Mouse (Mus musculus) hindbrain, embryonic 11.5 days (tissue): ENCODE data around the gene Vps51. TPM values are rescaled to one million over a fixed set of nuclear protein-coding genes. Genes with fewer than 3 reads are reported as not detected.

Source experiments
- ATAC-seq: fragments of 200-750 bp; cut with Nextera tagmentation; 2 replicates; pipeline ENCODE4 v1.8.0; 2017; ENCODE audit warnings: mild to moderate bottlenecking, moderate TSS enrichment, moderate library complexity; ENCODE audit not compliant: low FRiP score
- DNase-seq: peaks from one replicate; pipeline ENCODE4 v3.0.0-alpha.2; 2015; ENCODE audit warnings: low spot score
- H3K27ac ChIP-seq: fragments of 300-500 bp; sonication (generic); 2 replicates; pipeline ENCODE4 v1.5.1; 2014; ENCODE audit warnings: mild to moderate bottlenecking, low read depth, low read length
- H3K27me3 ChIP-seq: fragments of 300-500 bp; sonication (generic); 2 replicates; pipeline ENCODE4 v1.6.1; 2014; ENCODE audit warnings: mild to moderate bottlenecking, low read length, moderate library complexity, mixed read lengths; ENCODE audit not compliant: control insufficient read depth, insufficient read depth
- H3K36me3 ChIP-seq: fragments of 300-500 bp; sonication (generic); 2 replicates; pipeline ENCODE4 v1.6.1; 2014; ENCODE audit warnings: mild to moderate bottlenecking, low read length, moderate library complexity, mixed read lengths; ENCODE audit not compliant: control insufficient read depth, insufficient read depth
- H3K4me1 ChIP-seq: fragments of 300-500 bp; sonication (generic); replicated peaks from 2 replicates; pipeline ENCODE4 v1.6.1; 2014; ENCODE audit warnings: low read length, mixed read lengths; ENCODE audit not compliant: control insufficient read depth, insufficient read depth
- H3K4me2 ChIP-seq: fragments of 300-500 bp; sonication (generic); replicated peaks from 2 replicates; pipeline ENCODE4 v1.6.1; 2014; ENCODE audit warnings: mild to moderate bottlenecking, low read depth, low read length
- H3K4me3 ChIP-seq: fragments of 300-500 bp; sonication (generic); 2 replicates; pipeline ENCODE4 v1.5.1; 2014; ENCODE audit warnings: low read depth, low read length
- H3K9ac ChIP-seq: fragments of 300-500 bp; sonication (generic); 2 replicates; pipeline ENCODE4 v1.6.1; 2014; ENCODE audit warnings: low read depth, low read length
- H3K9me3 ChIP-seq: fragments of 300-500 bp; sonication (generic); 2 replicates; pipeline ENCODE4 v1.6.1; 2016; ENCODE audit warnings: low read length; ENCODE audit not compliant: control insufficient read depth
- WGBS: fragments of 180-500 bp; shearing (Covaris S2); extraction: QIAGEN DNeasy Blood & Tissue Kit; methylation state at CpG from one replicate; pipeline ENCODE4 v1.1.7; 2014; 5-methylcytosine and 5-hydroxymethylcytosine counted together
- polyA plus RNA-seq: library from polyadenylated mRNA; unstranded; fragments of >200 nt; fragmentation: Nextera tagmentation; extraction: Ambion mirVana; gene quantifications from 2 replicates; pipeline ENCODE4 v1.2.1, GENCODE M21; 2014

The Vps51 gene
- polyA plus RNA-seq, 1 experiment from 2014 or later, result 47.4 TPM

- no peak overlapping the region for H3K9ac ChIP-seq
- no peak overlapping the region for H3K4me2 ChIP-seq
- no peak overlapping the region for H3K4me3 ChIP-seq
- DNase-seq, result peak; percentile 92
- no peaks in the 10 kb centered on the region for H3K36me3 ChIP-seq
- WGBS, result 33% methylated on average over 15 of the region's 15 CpGs
- H3K27ac ChIP-seq, result no peak overlapping the region
- no peaks in the 10 kb centered on the region for H3K9me3 ChIP-seq
- H3K4me1 ChIP-seq, result peaks cover 4% of the 10 kb centered on the region; the same call in 1 of the 2 replicates
- H3K27me3 ChIP-seq, result peaks cover 15% of the 10 kb centered on the region
- no peak for ATAC-seq
Measured at GRCm38 (mm10) chr19:6018142-6019089, 58.6 kb downstream of the Vps51 start.

Other genes starting within 250 kb of the Vps51 start
- gene Frmd8, start 202.0 kb downstream of the Vps51 start, polyA plus RNA-seq, result 14.9 and 15.8 TPM in 2 replicates
- 1.0 and 1.1 TPM in 2 replicates for gene Slc25a45, start 199.4 kb downstream of the Vps51 start, polyA plus RNA-seq
- gene Tigd3, start 183.1 kb downstream of the Vps51 start, polyA plus RNA-seq, result 7.0 and 7.5 TPM in 2 replicates
- gene Dpf2, start 164.2 kb downstream of the Vps51 start, polyA plus RNA-seq, result 154 and 171 TPM in 2 replicates
- gene Cdc42ep2, start 152.4 kb downstream of the Vps51 start, polyA plus RNA-seq, result 3.4 TPM in 2 replicates
- 67.7 and 68.3 TPM in 2 replicates for gene Pola2, start 113.0 kb downstream of the Vps51 start, polyA plus RNA-seq
- not detected in 2 replicates for gene Slc22a20, start 91.1 kb downstream of the Vps51 start, polyA plus RNA-seq
- 3.8 and 4.2 TPM in 2 replicates for gene Capn1, start 61.3 kb downstream of the Vps51 start, polyA plus RNA-seq
- gene Syvn1, start 30.7 kb downstream of the Vps51 start, polyA plus RNA-seq, result 23.9 and 27.1 TPM in 2 replicates
- 81.7 and 86.6 TPM in 2 replicates for gene Mrpl49, start 19.4 kb downstream of the Vps51 start, polyA plus RNA-seq
- gene Fau, start 19.4 kb downstream of the Vps51 start, polyA plus RNA-seq, result 749 and 751 TPM in 2 replicates
- 39.7 and 41.1 TPM in 2 replicates for gene Znhit2, start 16.0 kb downstream of the Vps51 start, polyA plus RNA-seq
- 36.0 and 38.1 TPM in 2 replicates for gene Tm7sf2, start 8.9 kb downstream of the Vps51 start, polyA plus RNA-seq
- gene Tmem262, start 2.8 kb upstream of the Vps51 start, polyA plus RNA-seq, result not detected in 2 replicates
- gene Gm28374, start 5.0 kb upstream of the Vps51 start, polyA plus RNA-seq, result 1.4 and 1.7 TPM in 2 replicates
- 70.1 and 77.8 TPM in 2 replicates for gene Zfpl1, start 7.7 kb upstream of the Vps51 start, polyA plus RNA-seq
- gene Cdca5, start 7.8 kb upstream of the Vps51 start, polyA plus RNA-seq, result 45.8 and 51.5 TPM in 2 replicates
- 0.49 and 0.62 TPM in 2 replicates for gene AC131692.1, start 17.2 kb upstream of the Vps51 start, polyA plus RNA-seq
- 0.38 and 0.59 TPM in 2 replicates for gene Naaladl1, start 28.6 kb upstream of the Vps51 start, polyA plus RNA-seq
- gene Sac3d1, start 41.4 kb upstream of the Vps51 start, polyA plus RNA-seq, result 62.6 and 62.9 TPM in 2 replicates
- 26.9 and 32.4 TPM in 2 replicates for gene Snx15, start 51.1 kb upstream of the Vps51 start, polyA plus RNA-seq
- 0.32 TPM in 1 of 2 replicates, not detected in the other for gene Batf2, start 63.8 kb upstream of the Vps51 start, polyA plus RNA-seq
- gene Arl2, start 64.3 kb upstream of the Vps51 start, polyA plus RNA-seq, result 80.0 and 82.4 TPM in 2 replicates
- not detected in 2 replicates for gene Majin, start 107.2 kb upstream of the Vps51 start, polyA plus RNA-seq
- gene Gpha2, start 149.1 kb upstream of the Vps51 start, polyA plus RNA-seq, result 0.71 and 0.98 TPM in 2 replicates
- 42.1 and 46.8 TPM in 2 replicates for gene Ppp2r5b, start 158.6 kb upstream of the Vps51 start, polyA plus RNA-seq
- 7.0 and 8.1 TPM in 2 replicates for gene Atg2a, start 164.4 kb upstream of the Vps51 start, polyA plus RNA-seq
- gene Ehd1, start 199.5 kb upstream of the Vps51 start, polyA plus RNA-seq, result 62.6 and 67.4 TPM in 2 replicates
- gene Cdc42bpg, start 229.2 kb upstream of the Vps51 start, polyA plus RNA-seq, result 0.50 and 0.82 TPM in 2 replicates